Mouse (Mus musculus): Measurements from ENCODE around the gene Tgfbr3l.

- TF ChIP-seq ZNF384 (IDR thresholded peaks at IDR 0.05; ENCODE audit: low read depth, low read length) (no peak), ZC3H11A (IDR thresholded peaks at IDR 0.05; ENCODE audit: borderline replicate concordance, low read depth, low read length) (no peak)
Measured at GRCm38 (mm10) chr8:4222059-4222458, 26.0 kb upstream of the Tgfbr3l start.
